Mouse (Mus musculus) T-cell, adult 66 days (primary cell): Measurements from ENCODE around the gene Tcf19. TPM values are rescaled to one million over a fixed set of nuclear protein-coding genes. Genes with fewer than 3 reads are reported as not detected.

Source experiments
- total RNA-seq, 2 experiments: library from RNA; stranded (reverse); gene quantifications; 3 replicates in 1 of 2; 4 replicates in 1 of 2; pipeline ENCODE4 v1.2.4; 2023

Gene Tcf19
- 10 to 100 TPM in 1 of 2 experiments, 1 to 10 TPM in 1; 9.7 to 14.6 TPM for total RNA-seq

GRCm38 (mm10) chr17:35516652-35517500 is at the start of gene Tcf19, which contains the start of gene Cchcr1:
TSS of gene Tcf19 (minus strand) at chr17:35516824.
TSS of gene Cchcr1 (plus strand) at chr17:35517100.

GRCm38 (mm10) chr17:35551881-35552414 is 35.3 kb upstream of the Tcf19 start, which contains the start of gene Cdsn:
TSS of gene Cdsn (plus strand) at chr17:35552128.

GRCm38 (mm10) chr17:35532901-35533300 is 16.3 kb upstream of the Tcf19 start, which contains the start of gene Psors1c2:
TSS of gene Psors1c2 (plus strand) at chr17:35533201.

GRCm38 (mm10) chr17:35505776-35506175 is 10.8 kb downstream of the Tcf19 start, which contains the start of gene Pou5f1:
TSS of gene Pou5f1 (plus strand) at chr17:35506018.

GRCm38 (mm10) chr17:35469842-35470751 is 46.5 kb downstream of the Tcf19 start, which contains the start of gene H2-Q10:
TSS of gene H2-Q10 (plus strand) at chr17:35470089.

Other genes starting within 250 kb of the Tcf19 start
- gene H2-Q1, start 196.4 kb downstream of the Tcf19 start, total RNA-seq = 10 to 100 TPM; 17.9 to 23.8 TPM
- 10 to 100 TPM; 13.7 to 17.0 TPM for gene H2-Q2, start 174.6 kb downstream of the Tcf19 start, total RNA-seq
- 100 to 1,000 TPM; 534 to 564 TPM for gene H2-Q4, start 137.2 kb downstream of the Tcf19 start, total RNA-seq
- gene H2-Q6, start 92.0 kb downstream of the Tcf19 start, total RNA-seq = 100 to 1,000 TPM; 203 to 218 TPM
- gene H2-Q7, start 77.7 kb downstream of the Tcf19 start, total RNA-seq = 100 to 1,000 TPM; 546 to 576 TPM
- gene H2-Q10, start 46.7 kb downstream of the Tcf19 start, total RNA-seq = 10 to 100 TPM; 83.5 to 96.7 TPM
- 1 to 10 TPM in 1 of 2 experiments, not detected in 1; 1.1 TPM for gene Pou5f1, start 10.8 kb downstream of the Tcf19 start, total RNA-seq
- 10 to 100 TPM; 16.7 to 18.7 TPM for gene Cchcr1, start 276 bp upstream of the Tcf19 start, total RNA-seq
- under 1 TPM in 1 of 2 experiments, not detected in 1; 0.70 TPM for gene Psors1c2, start 16.4 kb upstream of the Tcf19 start, total RNA-seq
- gene Cdsn, start 35.3 kb upstream of the Tcf19 start, total RNA-seq = not detected
- not detected for gene 2300002M23Rik, start 50.6 kb upstream of the Tcf19 start, total RNA-seq
- gene Sfta2, start 84.7 kb upstream of the Tcf19 start, total RNA-seq = not detected
- not detected for gene Gm9573, start 109.8 kb upstream of the Tcf19 start, total RNA-seq
- gene Mucl3, start 126.9 kb upstream of the Tcf19 start, total RNA-seq = not detected
- 10 to 100 TPM; 44.8 to 58.6 TPM for gene Vars2, start 150.8 kb upstream of the Tcf19 start, total RNA-seq
- gene Gtf2h4, start 156.9 kb upstream of the Tcf19 start, total RNA-seq = 10 to 100 TPM; 13.8 to 18.2 TPM
- gene Ddr1, start 187.8 kb upstream of the Tcf19 start, total RNA-seq = 10 to 100 TPM; 13.6 to 16.9 TPM